Mouse (Mus musculus) bone marrow macrophage, adult 2 months (primary cell): ENCODE measurements at regions not wholly inside any gene's neighbourhood (a gene's known extent, or its start where the extent isn't known, plus 50 kb on each side); places are given as distances from the start of the nearest gene placed in this dataset.

Experiments used
- H3K27ac ChIP-seq: 2 replicates; pipeline ENCODE4 v1.5.1; 2012; ENCODE audit warnings: low read depth, low read length; ENCODE audit not compliant: insufficient read depth
- H3K4me1 ChIP-seq: 2 replicates; pipeline ENCODE4 v1.6.1; 2012; ENCODE audit warnings: low read length; ENCODE audit not compliant: control insufficient read depth, insufficient read depth
- H3K4me3 ChIP-seq: 2 replicates; pipeline ENCODE4 v1.5.1; 2012; ENCODE audit warnings: mild to moderate bottlenecking, low read length, moderate library complexity; ENCODE audit not compliant: insufficient read depth
- CTCF ChIP-seq: IDR thresholded peaks from 2 replicates; pipeline ENCODE4 v1.5.1; 2012; ENCODE audit warnings: low read depth, mild to moderate bottlenecking, low read length, moderate library complexity
- POLR2A ChIP-seq: IDR thresholded peaks from 2 replicates; pipeline ENCODE4 v1.6.1; 2012; ENCODE audit warnings: mild to moderate bottlenecking, low read depth, low read length, borderline replicate concordance

GRCm38 (mm10) chr6:31158648-31159047 lies 199.8 kb upstream of the Klf14 start:
- H3K4me1 ChIP-seq = peaks cover 6% of the 10 kb centered on the region; the same call in 1 of the 2 replicates
- TF ChIP-seq CTCF (no peak), POLR2A (no peak)
- H3K4me3 ChIP-seq = no peak overlapping the region
- no peak overlapping the region for H3K27ac ChIP-seq

- Histone ChIP-seq H3K4me1 (peaks cover 6% of the 10 kb centered on the region; the same call in 1 of the 2 replicates), H3K4me3 (no peak overlapping the region), H3K27ac (no peak overlapping the region)
- TF ChIP-seq POLR2A = no peak
- no peak for TF ChIP-seq CTCF
Measured at GRCm38 (mm10) chr6:31159240-31159639, 200.4 kb upstream of the Klf14 start.

GRCm38 (mm10) chr6:31159935-31160670 lies 201.2 kb upstream of the Klf14 start:
- Histone ChIP-seq H3K27ac (no peak overlapping the region), H3K4me3 (no peak overlapping the region), H3K4me1 (peaks cover 6% of the 10 kb centered on the region; the same call in 1 of the 2 replicates)
- TF ChIP-seq POLR2A (no peak), CTCF (no peak)

GRCm38 (mm10) chr6:31161445-31162340 lies 202.8 kb upstream of the Klf14 start:
- Histone ChIP-seq H3K4me1 (peaks cover 6% of the 10 kb centered on the region; the same call in 1 of the 2 replicates), H3K27ac (no peak overlapping the region), H3K4me3 (no peak overlapping the region)
- TF ChIP-seq CTCF (no peak), POLR2A (no peak)

GRCm38 (mm10) chr6:31165011-31165410 lies 206.1 kb upstream of the Klf14 start:
- Histone ChIP-seq H3K27ac (no peak overlapping the region), H3K4me3 (no peak overlapping the region), H3K4me1 (no peaks in the 10 kb centered on the region)
- no peak for TF ChIP-seq CTCF
- no peak for TF ChIP-seq POLR2A

GRCm38 (mm10) chr6:31166347-31166746 lies 207.5 kb upstream of the Klf14 start:
- Histone ChIP-seq H3K4me1 (no peaks in the 10 kb centered on the region), H3K27ac (no peak overlapping the region), H3K4me3 (no peak overlapping the region)
- TF ChIP-seq CTCF = no peak
- no peak for TF ChIP-seq POLR2A

- Histone ChIP-seq H3K27ac (no peak overlapping the region), H3K4me1 (no peaks in the 10 kb centered on the region), H3K4me3 (no peak overlapping the region)
- TF ChIP-seq POLR2A (no peak), CTCF (no peak)
Measured at GRCm38 (mm10) chr6:31167732-31168131, 208.9 kb upstream of the Klf14 start.

GRCm38 (mm10) chr6:31168730-31169129 lies 209.9 kb upstream of the Klf14 start:
- Histone ChIP-seq H3K27ac (no peak overlapping the region), H3K4me3 (no peak overlapping the region), H3K4me1 (no peaks in the 10 kb centered on the region)
- TF ChIP-seq CTCF (no peak), POLR2A (no peak)

- TF ChIP-seq CTCF (no peak), POLR2A (no peak)
Measured at GRCm38 (mm10) chr6:31169343-31169742, 210.5 kb upstream of the Klf14 start.

GRCm38 (mm10) chr6:31169868-31170600 lies 211.2 kb upstream of the Klf14 start:
- Histone ChIP-seq H3K4me1 (peaks cover under 1% of the 10 kb centered on the region), H3K27ac (no peak overlapping the region), H3K4me3 (no peak overlapping the region)
- TF ChIP-seq POLR2A = no peak
- TF ChIP-seq CTCF = no peak

More at GRCm38 (mm10) chr6:31169343-31169742, 210.5 kb upstream of the Klf14 start:
- H3K4me1 ChIP-seq = no peaks in the 10 kb centered on the region
- H3K4me3 ChIP-seq = no peak overlapping the region
- no peak overlapping the region for H3K27ac ChIP-seq
